ENCODE assay signal across 9 mouse cellular contexts in the genomic region with DNA sequence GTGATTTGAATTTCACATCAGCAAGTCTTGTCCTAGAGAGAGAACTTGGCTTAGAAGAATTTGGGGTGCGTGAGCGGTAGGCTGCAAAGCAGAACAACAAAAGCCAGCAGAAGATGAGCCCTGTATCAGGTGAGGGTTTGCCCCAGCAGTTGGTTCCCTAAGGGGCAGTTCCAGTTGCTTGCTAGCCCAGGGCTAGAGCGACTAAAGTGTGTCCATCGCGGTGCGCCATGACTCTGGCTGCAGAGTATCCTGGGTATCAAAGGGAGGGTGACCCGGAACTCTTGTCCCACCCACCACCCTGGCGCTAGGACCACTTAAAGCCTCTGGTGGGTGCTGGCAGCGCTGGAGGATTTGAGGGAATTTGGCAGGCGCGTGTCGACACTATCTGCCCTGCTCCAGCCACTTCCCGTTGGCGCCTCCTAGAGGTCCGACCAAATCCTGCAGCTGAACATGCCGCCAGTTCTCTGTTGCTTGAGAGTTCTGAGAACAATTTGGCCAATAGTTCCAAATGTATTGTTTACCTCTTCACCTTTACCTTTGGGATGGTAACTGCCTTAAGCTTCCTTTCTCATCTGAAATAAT. TPM values are rescaled to one million over a fixed set of nuclear protein-coding genes. Genes with fewer than 3 reads are reported as not detected.
DNase-seq lines count a peak whose midpoint lies in the region; ATAC-seq and TF ChIP-seq lines count a peak whose summit lies in the region.
"Had no signal": no experiment of that assay in that cellular context is flagged by ENCODE, and none has a peak within 500 bp of the region (broad histone marks: within the 10 kb centered on the region; RNA-seq: fewer than 3 reads in every experiment).

No protein-coding gene starts in this region.

- TF ChIP-seq EP300 in ES-Bruce4 (IDR thresholded peaks at IDR 0.05; ENCODE audit: insufficient read depth, low read depth, low read length) = no peak
- no peak for TF ChIP-seq EP300 in liver, postnatal 0 days (IDR thresholded peaks at IDR 0.05; ENCODE audit: low read depth)

- intact Hi-C loops in heart, postnatal 25 days (cut with DNase I) = loop anchor here (1.0 kb wide), 1 partner anchor 32 kb away; a partner anchor contains a TSS

- 4% methylated on average over 16 of the region's 16 CpGs for WGBS in forebrain, embryonic 15.5 days
- 18% methylated on average over 16 of the region's 16 CpGs for WGBS in large intestine, adult 2 months
- whole genome bisulfite sequencing in liver, postnatal 0 days (ENCODE audit: insufficient replicate concordance) = 3% methylated on average over 16 of the region's 16 CpGs
- 6% methylated on average over 16 of the region's 16 CpGs for WGBS in neural tube, embryonic 14.5 days

- H3K36me3 ChIP-seq in ES-Bruce4 (ENCODE audit: control insufficient read depth, insufficient read depth, low read length, poor library complexity, severe bottlenecking) = 0 out of 2 replicates have a peak, but pooled peaks cover 2% of the 10 kb centered on the region
- peaks cover 45% of the 10 kb centered on the region for H3K36me3 ChIP-seq in forebrain, embryonic 15.5 days
- H3K36me3 ChIP-seq in liver, postnatal 0 days (replicated peaks; ENCODE audit: insufficient read depth, low read length) = no peaks in the 10 kb centered on the region
- peaks cover 40% of the 10 kb centered on the region for H3K36me3 ChIP-seq in neural tube, embryonic 14.5 days (ENCODE audit: control insufficient read depth, insufficient read depth, low read length)

- peak; percentile 92 for TF ChIP-seq CTCF in ES-Bruce4 (IDR thresholded peaks at IDR 0.05; ENCODE audit: low read depth, low read length)
- TF ChIP-seq CTCF in liver, postnatal 0 days (IDR thresholded peaks at IDR 0.05; ENCODE audit: low read depth) = peak; percentile 92

- TF ChIP-seq POLR2A in ES-Bruce4 (IDR thresholded peaks at IDR 0.05; ENCODE audit: insufficient read depth, low read length) = no peak

- peak; percentile 79 for DNase-seq in cerebellum, adult 11-12 months
- DNase-seq in heart, postnatal 25 days (ENCODE audit: low spot score) = peak; percentile 69
- peak; percentile 46 for DNase-seq in large intestine, adult 2 months (ENCODE audit: low read depth, low spot score)
- peak; percentile 89 for DNase-seq in liver, postnatal 0 days
- DNase-seq in testis, postnatal 14 days (ENCODE audit: low spot score) = peak; percentile 87

- H3K4me1 ChIP-seq in ES-Bruce4 (ENCODE audit: control insufficient read depth, insufficient read depth, low read length) = peaks cover 4% of the 10 kb centered on the region
- peaks cover 15% of the 10 kb centered on the region for H3K4me1 ChIP-seq in forebrain, embryonic 15.5 days
- peaks cover 12% of the 10 kb centered on the region for H3K4me1 ChIP-seq in liver, postnatal 0 days (ENCODE audit: insufficient read depth)
- H3K4me1 ChIP-seq in neural tube, embryonic 14.5 days (ENCODE audit: control insufficient read depth, insufficient read depth, low read length) = peaks cover 9% of the 10 kb centered on the region; the same call in 1 of the 2 replicates

- no peak overlapping the region for H3K27ac ChIP-seq in ES-Bruce4 (ENCODE audit: insufficient read depth, low read length)
- no peak overlapping the region; the same call in 1 of the 2 replicates for H3K27ac ChIP-seq in forebrain, embryonic 15.5 days (replicated peaks)
- H3K27ac ChIP-seq in liver, postnatal 0 days (ENCODE audit: low read depth) = no peak overlapping the region
- no peak overlapping the region for H3K27ac ChIP-seq in neural tube, embryonic 14.5 days (ENCODE audit: low read depth, low read length)

- H3K4me2 ChIP-seq in forebrain, embryonic 15.5 days (replicated peaks) = peak overlapping the region; percentile 35; the same call in 1 of the 2 replicates
- H3K4me2 ChIP-seq in liver, postnatal 0 days (ENCODE audit: low read depth, low read length) = peak overlapping the region; percentile 68
- H3K4me2 ChIP-seq in neural tube, embryonic 14.5 days (ENCODE audit: low read depth, low read length) = peak overlapping the region; percentile 8; the same call in 1 of the 2 replicates

- no peaks in the 10 kb centered on the region for H3K9me3 ChIP-seq in ES-Bruce4 (replicated peaks; ENCODE audit: control insufficient read depth, insufficient read depth, low read length, poor library complexity, severe bottlenecking)
- no peaks in the 10 kb centered on the region for H3K9me3 ChIP-seq in forebrain, embryonic 15.5 days
- no peaks in the 10 kb centered on the region for H3K9me3 ChIP-seq in liver, postnatal 0 days (ENCODE audit: low read length)
- H3K9me3 ChIP-seq in neural tube, embryonic 14.5 days (ENCODE audit: control insufficient read depth, low read length) = no peaks in the 10 kb centered on the region

- peak; percentile 39; the same call in 1 of the 2 replicates for ATAC-seq in forebrain, embryonic 15.5 days (replicated peaks)
- ATAC-seq in liver, postnatal 0 days = peak; percentile 65
- ATAC-seq in neural tube, embryonic 14.5 days (ENCODE audit: low read depth) = peak; percentile 55; the same call in 1 of the 2 replicates

- no peaks in the 10 kb centered on the region; the same call in 1 of the 2 replicates for H3K27me3 ChIP-seq in ES-Bruce4 (ENCODE audit: control insufficient read depth, insufficient read depth, low read length, poor library complexity, severe bottlenecking)
- H3K27me3 ChIP-seq in forebrain, embryonic 15.5 days = peaks cover 40% of the 10 kb centered on the region
- H3K27me3 ChIP-seq in liver, postnatal 0 days (ENCODE audit: insufficient read depth, low read length) = peaks cover 46% of the 10 kb centered on the region
- H3K27me3 ChIP-seq in neural tube, embryonic 14.5 days (ENCODE audit: control insufficient read depth, insufficient read depth, low read length) = peaks cover 16% of the 10 kb centered on the region

- peak overlapping the region; percentile 42 for H3K4me3 ChIP-seq in ES-Bruce4 (ENCODE audit: low read depth, low read length)
- H3K4me3 ChIP-seq in forebrain, embryonic 15.5 days = no peak overlapping the region
- H3K4me3 ChIP-seq in liver, postnatal 0 days (ENCODE audit: low read depth, low read length) = peak overlapping the region; percentile 15; the same call in 1 of the 2 replicates
- H3K4me3 ChIP-seq in neural tube, embryonic 14.5 days (ENCODE audit: low read depth, low read length) = peak overlapping the region; percentile 7; the same call in 1 of the 2 replicates
- H3K4me3 ChIP-seq: erythroblast, embryonic 14.5 days had no signal

- peak overlapping the region; percentile 58 for H3K9ac ChIP-seq in ES-Bruce4 (ENCODE audit: low read depth, poor library complexity, severe bottlenecking)
- peak overlapping the region; percentile 33; the same call in 1 of the 2 replicates for H3K9ac ChIP-seq in forebrain, embryonic 15.5 days (replicated peaks)
- H3K9ac ChIP-seq in liver, postnatal 0 days (replicated peaks) = peak overlapping the region; percentile 31; the same call in 1 of the 2 replicates
- H3K9ac ChIP-seq in neural tube, embryonic 14.5 days (replicated peaks; ENCODE audit: low read depth, low read length) = no peak overlapping the region

RNA-seq across cellular contexts. Expression of a gene that starts 13.8 kb away (rescaled TPM):
- 13.3 and 18.8 TPM in 2 replicates for polyA plus RNA-seq in ES-Bruce4 (2011; ENCODE audit: insufficient read depth, insufficient read length, low read depth, missing spikeins)
- polyA plus RNA-seq in forebrain, embryonic 15.5 days (2015; fragmentation: Nextera tagmentation; extraction: Ambion mirVana) = 30.4 and 34.1 TPM in 2 replicates
- total RNA-seq in heart, postnatal 25 days (2021) = 1 to 10 TPM; 7.3 to 9.4 TPM
- 1.4 and 2.6 TPM in 2 replicates for polyA plus RNA-seq in large intestine, adult 2 months (2012; rRNA removed)
- polyA plus RNA-seq in liver, postnatal 0 days (2015; fragmentation: Nextera tagmentation; extraction: Ambion mirVana) = 0.28 and 0.71 TPM in 2 replicates
- polyA plus RNA-seq in neural tube, embryonic 14.5 days (2014; fragmentation: Nextera tagmentation; extraction: Ambion mirVana) = 26.0 and 26.6 TPM in 2 replicates

RNA-seq across cellular contexts. Expression of a gene that starts 31.9 kb away (rescaled TPM):
- polyA plus RNA-seq in ES-Bruce4 (2011; ENCODE audit: insufficient read depth, insufficient read length, low read depth, missing spikeins) = not detected in 2 replicates
- polyA plus RNA-seq in forebrain, embryonic 15.5 days (2015; fragmentation: Nextera tagmentation; extraction: Ambion mirVana) = 2.5 and 3.6 TPM in 2 replicates
- 1 to 10 TPM; 2.0 to 2.1 TPM for total RNA-seq in heart, postnatal 25 days (2021)
- 30.8 and 46.2 TPM in 2 replicates for polyA plus RNA-seq in large intestine, adult 2 months (2012; rRNA removed)
- polyA plus RNA-seq in liver, postnatal 0 days (2015; fragmentation: Nextera tagmentation; extraction: Ambion mirVana) = 13.0 and 13.1 TPM in 2 replicates
- polyA plus RNA-seq in neural tube, embryonic 14.5 days (2014; fragmentation: Nextera tagmentation; extraction: Ambion mirVana) = 2.1 and 4.1 TPM in 2 replicates

RNA-seq across cellular contexts. Expression of a gene that starts 40.2 kb away (rescaled TPM):
- 4.0 and 5.7 TPM in 2 replicates for polyA plus RNA-seq in ES-Bruce4 (2011; ENCODE audit: insufficient read depth, insufficient read length, low read depth, missing spikeins)
- 39.8 and 42.2 TPM in 2 replicates for polyA plus RNA-seq in forebrain, embryonic 15.5 days (2015; fragmentation: Nextera tagmentation; extraction: Ambion mirVana)
- total RNA-seq in heart, postnatal 25 days (2021) = 1 to 10 TPM; 6.7 to 7.9 TPM
- 7.6 and 7.7 TPM in 2 replicates for polyA plus RNA-seq in large intestine, adult 2 months (2012; rRNA removed)
- polyA plus RNA-seq in liver, postnatal 0 days (2015; fragmentation: Nextera tagmentation; extraction: Ambion mirVana) = 6.7 and 7.0 TPM in 2 replicates
- 36.8 and 37.3 TPM in 2 replicates for polyA plus RNA-seq in neural tube, embryonic 14.5 days (2014; fragmentation: Nextera tagmentation; extraction: Ambion mirVana)

RNA-seq across cellular contexts. Expression of a gene that starts 40.3 kb away (rescaled TPM):
- polyA plus RNA-seq in ES-Bruce4 (2011; ENCODE audit: insufficient read depth, insufficient read length, low read depth, missing spikeins) = 48.5 and 52.1 TPM in 2 replicates
- polyA plus RNA-seq in forebrain, embryonic 15.5 days (2015; fragmentation: Nextera tagmentation; extraction: Ambion mirVana) = 105 and 108 TPM in 2 replicates
- 10 to 100 TPM; 28.3 to 31.4 TPM for total RNA-seq in heart, postnatal 25 days (2021)
- 45.6 and 51.2 TPM in 2 replicates for polyA plus RNA-seq in large intestine, adult 2 months (2012; rRNA removed)
- 19.3 and 23.7 TPM in 2 replicates for polyA plus RNA-seq in liver, postnatal 0 days (2015; fragmentation: Nextera tagmentation; extraction: Ambion mirVana)
- 80.8 and 96.9 TPM in 2 replicates for polyA plus RNA-seq in neural tube, embryonic 14.5 days (2014; fragmentation: Nextera tagmentation; extraction: Ambion mirVana)

RNA-seq across cellular contexts. Expression of a gene that starts 43.6 kb away (rescaled TPM):
- 39.8 and 49.0 TPM in 2 replicates for polyA plus RNA-seq in ES-Bruce4 (2011; ENCODE audit: insufficient read depth, insufficient read length, low read depth, missing spikeins)
- 4.8 and 5.9 TPM in 2 replicates for polyA plus RNA-seq in forebrain, embryonic 15.5 days (2015; fragmentation: Nextera tagmentation; extraction: Ambion mirVana)
- 10 to 100 TPM; 12.7 to 14.1 TPM for total RNA-seq in heart, postnatal 25 days (2021)
- polyA plus RNA-seq in large intestine, adult 2 months (2012; rRNA removed) = 9.2 and 16.1 TPM in 2 replicates
- polyA plus RNA-seq in liver, postnatal 0 days (2015; fragmentation: Nextera tagmentation; extraction: Ambion mirVana) = 2.5 and 3.9 TPM in 2 replicates
- polyA plus RNA-seq in neural tube, embryonic 14.5 days (2014; fragmentation: Nextera tagmentation; extraction: Ambion mirVana) = 3.4 and 4.7 TPM in 2 replicates

Comparison
In these comparisons a context has a peak if more than half of its experiments do, and no peak if none do; other contexts are left out.
1. H3K4me2 ChIP-seq: peak in every context shown above with its lines; median percentile 68 in liver, postnatal 0 days; 35 in forebrain, embryonic 15.5 days; 8 in neural tube, embryonic 14.5 days.